Mouse (Mus musculus): ENCODE measurements around the gene Coro2b.

Coro2b gene

GRCm38 (mm10) chr9:62540166-62540565 is 3.3 kb upstream of the Coro2b start:
- in situ Hi-C loops (cut with MboI, MseI), result no loop called here

- in situ Hi-C loops (cut with MboI, MseI), result no loop called here
Measured at GRCm38 (mm10) chr9:62539251-62539711, 2.4 kb upstream of the Coro2b start.

GRCm38 (mm10) chr9:62537941-62538340 is 1.1 kb upstream of the Coro2b start:
- in situ Hi-C loops (cut with MboI, MseI), result no loop called here

GRCm38 (mm10) chr9:62536119-62536654 is 657 bp downstream of the Coro2b start:
- in situ Hi-C loops (cut with MboI, MseI), result no loop called here

- in situ Hi-C loops (cut with MboI, MseI), result no loop called here
Measured at GRCm38 (mm10) chr9:62535566-62535965, 1.3 kb downstream of the Coro2b start.

- in situ Hi-C loops (cut with MboI, MseI), result no loop called here
Measured at GRCm38 (mm10) chr9:62534691-62535090, 2.2 kb downstream of the Coro2b start.

- in situ Hi-C loops (cut with MboI, MseI), result no loop called here
Measured at GRCm38 (mm10) chr9:62534158-62534557, 2.7 kb downstream of the Coro2b start.

GRCm38 (mm10) chr9:62532876-62533275 is 4.0 kb downstream of the Coro2b start:
- in situ Hi-C loops (cut with MboI, MseI), result no loop called here

GRCm38 (mm10) chr9:62531459-62532275 is 5.2 kb downstream of the Coro2b start:
- in situ Hi-C loops (cut with MboI, MseI), result no loop called here

GRCm38 (mm10) chr9:62528527-62528926 is 8.3 kb downstream of the Coro2b start:
- in situ Hi-C loops (cut with MboI, MseI), result no loop called here

- in situ Hi-C loops (cut with MboI, MseI), result no loop called here
Measured at GRCm38 (mm10) chr9:62526858-62527257, 10.0 kb downstream of the Coro2b start.

GRCm38 (mm10) chr9:62526451-62526850 is 10.4 kb downstream of the Coro2b start:
- in situ Hi-C loops (cut with MboI, MseI), result no loop called here

- in situ Hi-C loops (cut with MboI, MseI), result no loop called here
Measured at GRCm38 (mm10) chr9:62524761-62525308, 12.0 kb downstream of the Coro2b start.

GRCm38 (mm10) chr9:62522791-62523471 is 13.9 kb downstream of the Coro2b start:
- in situ Hi-C loops (cut with MboI, MseI), result no loop called here

GRCm38 (mm10) chr9:62522211-62522610 is 14.6 kb downstream of the Coro2b start:
- in situ Hi-C loops (cut with MboI, MseI), result no loop called here

GRCm38 (mm10) chr9:62521541-62521940 is 15.3 kb downstream of the Coro2b start:
- in situ Hi-C loops (cut with MboI, MseI), result no loop called here

- in situ Hi-C loops (cut with MboI, MseI), result no loop called here
Measured at GRCm38 (mm10) chr9:62520933-62521332, 15.9 kb downstream of the Coro2b start.

GRCm38 (mm10) chr9:62519787-62520503 is 16.9 kb downstream of the Coro2b start:
- in situ Hi-C loops (cut with MboI, MseI), result no loop called here

- in situ Hi-C loops (cut with MboI, MseI), result no loop called here
Measured at GRCm38 (mm10) chr9:62519334-62519733, 17.5 kb downstream of the Coro2b start.

GRCm38 (mm10) chr9:62518572-62518971 is 18.3 kb downstream of the Coro2b start:
- in situ Hi-C loops (cut with MboI, MseI), result no loop called here

- in situ Hi-C loops (cut with MboI, MseI), result no loop called here
Measured at GRCm38 (mm10) chr9:62517112-62517957, 19.5 kb downstream of the Coro2b start.
